Mouse (Mus musculus): ENCODE results near the gene Zfp219. TPM values are rescaled to one million over a fixed set of nuclear protein-coding genes. Genes with fewer than 3 reads are reported as not detected.

Zfp219 gene
- total RNA-seq, 4 experiments from 2014 or later = 45.7 to 46.6 (median 45.8) TPM

Other genes with a start within 250 kb of the Zfp219 start
- gene Ang4, start 247.1 kb downstream of the Zfp219 start, total RNA-seq (2022) = not detected
- not detected for gene AY358078, start 220.7 kb downstream of the Zfp219 start, total RNA-seq (2022)
- gene Ear6, start 167.0 kb downstream of the Zfp219 start, total RNA-seq (2022) = not detected
- 10 to 100 TPM; 29.8 to 51.3 (median 38.8) TPM for gene Mettl17, start 135.9 kb downstream of the Zfp219 start, total RNA-seq (2022)
- gene Slc39a2, start 127.8 kb downstream of the Zfp219 start, total RNA-seq (2022) = 10 to 100 TPM in 2 of 4 experiments, 1 to 10 TPM in 2; 4.8 to 13.0 (median 8.7) TPM
- gene Ndrg2, start 106.6 kb downstream of the Zfp219 start, total RNA-seq (2022) = 100 to 1,000 TPM; 843 to 941 (median 912) TPM
- gene Tppp2, start 102.3 kb downstream of the Zfp219 start, total RNA-seq (2022) = not detected
- gene Rnase13, start 98.0 kb downstream of the Zfp219 start, total RNA-seq (2022) = not detected
- gene Arhgef40, start 36.0 kb downstream of the Zfp219 start, total RNA-seq (2022) = 10 to 100 TPM; 30.3 to 40.9 (median 34.5) TPM
- gene Tmem253, start 5.1 kb downstream of the Zfp219 start, total RNA-seq (2022) = 1 to 10 TPM in 2 of 4 experiments, under 1 TPM in 2; 0.74 to 1.7 (median 0.91) TPM
- gene Olfr221, start 21.7 kb upstream of the Zfp219 start, total RNA-seq (2022) = not detected
- 100 to 1,000 TPM; 197 to 271 (median 244) TPM for gene Hnrnpc, start 83.3 kb upstream of the Zfp219 start, total RNA-seq (2022)
- gene Rpgrip1, start 90.0 kb upstream of the Zfp219 start, total RNA-seq (2022) = 1 to 10 TPM; 1.3 to 3.4 (median 1.7) TPM
- gene Supt16, start 176.7 kb upstream of the Zfp219 start, total RNA-seq (2022) = 10 to 100 TPM; 50.4 to 56.5 (median 55.9) TPM
- 100 to 1,000 TPM in 3 of 4 experiments, 10 to 100 TPM in 1; 94.4 to 117 (median 110) TPM for gene Chd8, start 237.0 kb upstream of the Zfp219 start, total RNA-seq (2022)

All from layer of hippocampus, adult 8-10 months (tissue).